ENCODE assay signal across 23 mouse cellular contexts in genomic region chr1:150472525-150472924, GRCm38 (mm10). TPM values are rescaled to one million over a fixed set of nuclear protein-coding genes. Genes with fewer than 3 reads are reported as not detected.
DNase-seq lines count a peak whose midpoint lies in the region; ATAC-seq lines count a peak whose summit lies in the region.
"Had no signal": no experiment of that assay in that cellular context is flagged by ENCODE, and none has a peak within 500 bp of the region (broad histone marks: within the 10 kb centered on the region; RNA-seq: fewer than 3 reads in every experiment).

No protein-coding gene starts in this region.

- peak; percentile 9; the same call in 1 of the 2 replicates for ATAC-seq in granulocyte monocyte progenitor cell, adult 5-6 weeks (replicated peaks; ENCODE audit: poor library complexity, severe bottlenecking)
- ATAC-seq: activated CD4-positive, CD25-positive, alpha-beta regulatory T cell, adult 4 months; forebrain, embryonic 16.5 days; inflammation-experienced regulatory T-cells, adult 6 months; midbrain, embryonic 15.5 days had no signal

- peak; percentile 8 for DNase-seq in adrenal gland, postnatal 10 days
- DNase-seq in adrenal gland, adult 18-20 months (ENCODE audit: low spot score in 2 of 2), result no peak
- DNase-seq in right cerebral cortex, adult 18-20 months, result peak; percentile 12
- DNase-seq in right cerebral cortex, postnatal 25 days, result no peak
- DNase-seq in adipocyte (ENCODE audit: low spot score), result peak; percentile 21
- no peak for DNase-seq in layer of hippocampus, adult 18-20 months (ENCODE audit: low spot score in 2 of 2)
- no peak for DNase-seq in urinary bladder, adult 18-20 months (ENCODE audit: low spot score in 2 of 2)
- DNase-seq: B cell, adult 2 months; cerebellum, adult 11 months; cerebellum, adult 9-11 months; heart, postnatal 4 days; kidney, adult 18-20 months; kidney, postnatal 4 days; liver; lung, postnatal 4 days; retina, postnatal 1 day; thymus, postnatal 25 days had no signal

RNA-seq across cellular contexts. Expression of gene Prg4, which starts 6.6 kb away (rescaled TPM):
- 1 to 10 TPM; 7.0 to 9.9 TPM for total RNA-seq in adrenal gland, postnatal 10 days (2021)
- total RNA-seq in adrenal gland, adult 18-20 months (2021), result 1 to 10 TPM; 3.8 to 9.1 TPM
- total RNA-seq in granulocyte monocyte progenitor cell, adult 5-6 weeks (2014; fragmentation: Nextera tagmentation), result not detected in 2 replicates
- not detected in 2 replicates for total RNA-seq in granulocyte monocyte progenitor cell, adult 5-6 weeks (2017)
- total RNA-seq in layer of hippocampus, adult 18-20 months (2021), result 1 to 10 TPM in 1 of 2 experiments, under 1 TPM in 1; 0.72 to 1.9 TPM
- total RNA-seq: megakaryocyte-erythroid progenitor cell, adult 5-6 weeks had no signal

Comparison
In these comparisons a context has a peak if more than half of its experiments do, and no peak if none do; other contexts are left out.
1. DNase-seq: peak in adrenal gland, postnatal 10 days (single experiment), right cerebral cortex, adult 18-20 months (single experiment) and adipocyte (single experiment); none in adrenal gland, adult 18-20 months (0 of 2), right cerebral cortex, postnatal 25 days (single experiment), layer of hippocampus, adult 18-20 months (0 of 2) and urinary bladder, adult 18-20 months (0 of 2).